Mouse (Mus musculus) liver, embryonic 14.5 days (tissue): ENCODE measurements around the gene St6galnac6.
A peak's percentile ranks its signal among the peaks of the same experiment; 100 is the strongest.

Experiments used
- CTCF ChIP-seq: IDR thresholded peaks from 2 replicates; pipeline ENCODE4 v1.5.1; 2016; ENCODE audit warnings: antibody characterized with exemption, low read depth, control low read depth
- EP300 ChIP-seq: IDR thresholded peaks from 2 replicates; pipeline ENCODE4 v1.6.1; 2016; ENCODE audit warnings: antibody characterized with exemption, low read depth

DNA sequence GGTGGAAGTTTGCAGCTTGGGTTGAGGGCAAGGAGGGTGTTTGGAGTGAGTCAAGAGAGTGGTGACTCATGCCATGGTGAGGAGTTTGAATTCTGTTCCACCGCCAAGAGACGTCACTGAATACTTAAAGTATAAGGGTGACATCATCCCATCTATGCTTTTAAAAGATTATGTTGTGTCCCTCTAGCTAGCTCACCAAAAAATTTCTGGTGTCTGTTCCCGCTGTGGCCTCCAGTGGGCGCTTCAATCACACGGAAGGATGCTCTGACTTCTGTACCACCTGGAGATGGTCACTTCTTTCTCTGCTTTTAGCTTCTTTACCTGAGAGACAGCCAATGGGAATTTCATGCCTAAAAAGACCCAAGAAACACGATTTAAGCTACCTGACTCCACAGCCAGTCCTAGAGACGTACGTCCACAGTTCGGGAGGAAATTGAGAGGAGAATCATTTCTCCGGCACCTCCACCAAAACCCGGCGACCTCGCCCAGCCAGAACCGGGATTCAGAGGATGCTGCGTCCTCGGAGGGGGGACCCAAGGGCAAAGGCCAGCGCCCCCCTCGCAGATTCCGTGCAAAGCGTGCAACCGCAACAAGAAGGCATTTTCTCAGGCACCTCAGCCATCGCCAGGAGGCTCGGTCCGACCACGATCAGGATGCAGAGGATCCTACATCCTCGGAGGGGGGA is 24.5 kb upstream of the St6galnac6 start:
- TF ChIP-seq CTCF (peak; percentile 75), EP300 (no peak)
